Mouse (Mus musculus): ENCODE measurements around the gene Mef2c.

The Mef2c gene

GRCm38 (mm10) chr13:83603373-83604265, 99.8 kb downstream of the Mef2c start:
- POLR2A ChIA-PET = no interaction called here
- CTCF ChIA-PET = no interaction called here

GRCm38 (mm10) chr13:83604320-83604719, 100.5 kb downstream of the Mef2c start:
- ChIA-PET POLR2A (no interaction called here), CTCF (interaction anchor here in 1 of 4 experiments (0.7 kb wide), 1 partner anchor 16 kb away, joined by 4 read pairs; no protein-coding TSS in a partner anchor)

GRCm38 (mm10) chr13:83604785-83605184, 101.0 kb downstream of the Mef2c start:
- POLR2A ChIA-PET = no interaction called here
- CTCF ChIA-PET = interaction anchor here in 1 of 4 experiments (0.7 kb wide), 1 partner anchor 15 kb away, joined by 4 read pairs; no protein-coding TSS in a partner anchor

- CTCF ChIA-PET = no interaction called here
- POLR2A ChIA-PET = no interaction called here
Measured at GRCm38 (mm10) chr13:83607883-83608581, 104.2 kb downstream of the Mef2c start.

GRCm38 (mm10) chr13:83608851-83609516, 105.2 kb downstream of the Mef2c start:
- ChIA-PET POLR2A (no interaction called here), CTCF (no interaction called here)

GRCm38 (mm10) chr13:83609517-83609878, 105.7 kb downstream of the Mef2c start:
- ChIA-PET POLR2A (no interaction called here), CTCF (no interaction called here)

- CTCF ChIA-PET = no interaction called here
Measured at GRCm38 (mm10) chr13:83610124-83610523, 106.3 kb downstream of the Mef2c start.

GRCm38 (mm10) chr13:83612195-83612594, 108.4 kb downstream of the Mef2c start:
- POLR2A ChIA-PET = no interaction called here
- CTCF ChIA-PET = no interaction called here

More at GRCm38 (mm10) chr13:83610124-83610523, 106.3 kb downstream of the Mef2c start:
- POLR2A ChIA-PET = no interaction called here

- ChIA-PET CTCF (no interaction called here), POLR2A (no interaction called here)
Measured at GRCm38 (mm10) chr13:83615875-83616274, 112.0 kb downstream of the Mef2c start.

- ChIA-PET CTCF (interaction anchor here in 1 of 4 experiments (0.6 kb wide), 1 partner anchor 1068 kb away, joined by 3 read pairs; no protein-coding TSS in a partner anchor), POLR2A (no interaction called here)
Measured at GRCm38 (mm10) chr13:83624651-83625050, 120.8 kb downstream of the Mef2c start.

- ChIA-PET POLR2A (no interaction called here), CTCF (interaction anchor here in 1 of 4 experiments (0.6 kb wide), 1 partner anchor 809 kb away, joined by 5 read pairs; no protein-coding TSS in a partner anchor)
Measured at GRCm38 (mm10) chr13:83627429-83627828, 123.6 kb downstream of the Mef2c start.

- POLR2A ChIA-PET = no interaction called here
- CTCF ChIA-PET = no interaction called here
Measured at GRCm38 (mm10) chr13:83628139-83628538, 124.3 kb downstream of the Mef2c start.

GRCm38 (mm10) chr13:83633155-83633554, 129.3 kb downstream of the Mef2c start:
- POLR2A ChIA-PET = no interaction called here

GRCm38 (mm10) chr13:83635218-83635617, 131.4 kb downstream of the Mef2c start:
- ChIA-PET CTCF (no interaction called here), POLR2A (no interaction called here)

More at GRCm38 (mm10) chr13:83633155-83633554, 129.3 kb downstream of the Mef2c start:
- CTCF ChIA-PET = no interaction called here

- POLR2A ChIA-PET = no interaction called here
- CTCF ChIA-PET = no interaction called here
Measured at GRCm38 (mm10) chr13:83637666-83638065, 133.8 kb downstream of the Mef2c start.

GRCm38 (mm10) chr13:83638735-83639134, 134.9 kb downstream of the Mef2c start:
- ChIA-PET CTCF (interaction anchor here in 3 of 4 experiments (0.6 to 1.1 kb wide), 3 partner anchors 16 to 76 kb away, joined by 3 to 5 read pairs (median 3); no protein-coding TSS in a partner anchor), POLR2A (no interaction called here)

GRCm38 (mm10) chr13:83649051-83649450, 145.2 kb downstream of the Mef2c start:
- ChIA-PET POLR2A (no interaction called here), CTCF (no interaction called here)

- CTCF ChIA-PET = no interaction called here
- POLR2A ChIA-PET = no interaction called here
Measured at GRCm38 (mm10) chr13:83649795-83650476, 146.1 kb downstream of the Mef2c start.

- CTCF ChIA-PET = no interaction called here
Measured at GRCm38 (mm10) chr13:83650807-83651206, 147.0 kb downstream of the Mef2c start.

More at GRCm38 (mm10) chr13:83650807-83651206, 147.0 kb downstream of the Mef2c start:
- POLR2A ChIA-PET = no interaction called here

Data from embryonic stem cell, embryonic (primary cell).